Mouse (Mus musculus) gastrocnemius, postnatal 36 days (tissue): Measurements from ENCODE around the gene Akt1. TPM values are rescaled to one million over a fixed set of nuclear protein-coding genes. Genes with fewer than 3 reads are reported as not detected.
A peak's percentile ranks its signal among the peaks of the same experiment; 100 is the strongest.

Experiments
- DNase-seq, 2 experiments: peaks; one replicate each; pipeline ENCODE4 v3.0.0; 2022
- intact Hi-C: fragments of 180-260 bp; cut with DNase I; formaldehyde crosslinking; loops from one replicate; pipeline ENCODE4 v1.15.1; 2025
- total RNA-seq, 2 experiments: library from RNA; stranded (reverse); gene quantifications; 2 replicates each; pipeline ENCODE4 v1.2.3; 2021

The Akt1 gene
- total RNA-seq, 2 experiments from 2014 or later: 49.9 to 55.7 TPM

DNA sequence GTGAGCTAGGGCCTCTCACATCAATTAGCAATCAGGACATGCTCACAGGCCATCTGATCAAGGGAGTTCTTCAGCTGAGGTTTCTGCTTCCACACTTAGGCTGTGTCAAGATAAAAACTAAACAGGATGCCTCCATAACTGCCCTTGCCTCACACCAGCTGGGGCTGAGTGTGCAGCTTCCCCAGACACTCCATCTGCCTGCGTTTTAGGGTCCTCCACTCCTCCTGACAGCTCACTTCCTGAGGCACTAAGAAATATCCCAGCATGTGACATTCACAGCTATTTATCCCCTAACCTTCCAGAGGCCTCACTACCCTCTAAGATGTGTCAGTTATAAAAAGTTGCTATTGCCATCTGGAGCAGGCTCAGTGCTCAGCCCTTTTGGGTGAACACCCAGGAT is 43.2 kb downstream of the Akt1 start:
- intact Hi-C loops: no loop called here

DNA sequence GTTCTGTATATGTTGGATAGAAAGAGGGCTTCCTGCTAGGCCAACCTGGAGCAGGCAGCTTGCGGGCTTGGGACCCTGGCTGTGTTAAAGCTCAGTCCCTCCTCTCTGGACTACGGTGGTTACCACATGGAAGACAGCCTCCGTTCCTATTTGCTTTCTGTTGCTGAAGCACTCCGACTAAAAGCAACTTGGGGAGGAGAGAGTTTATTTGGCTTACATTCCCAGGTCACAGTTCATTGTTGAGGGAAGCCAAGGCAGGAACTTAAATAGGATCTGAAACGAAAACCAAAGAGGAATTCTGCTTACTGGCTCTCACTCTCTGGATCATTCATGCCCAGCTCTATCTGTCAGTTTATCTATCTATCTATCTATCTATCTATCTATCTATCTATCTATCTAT is 43.9 kb downstream of the Akt1 start:
- intact Hi-C loops: no loop called here
- DNase-seq: no peak

More for the DNA sequence above, 43.2 kb downstream of the Akt1 start:
- DNase-seq: no peak

DNA sequence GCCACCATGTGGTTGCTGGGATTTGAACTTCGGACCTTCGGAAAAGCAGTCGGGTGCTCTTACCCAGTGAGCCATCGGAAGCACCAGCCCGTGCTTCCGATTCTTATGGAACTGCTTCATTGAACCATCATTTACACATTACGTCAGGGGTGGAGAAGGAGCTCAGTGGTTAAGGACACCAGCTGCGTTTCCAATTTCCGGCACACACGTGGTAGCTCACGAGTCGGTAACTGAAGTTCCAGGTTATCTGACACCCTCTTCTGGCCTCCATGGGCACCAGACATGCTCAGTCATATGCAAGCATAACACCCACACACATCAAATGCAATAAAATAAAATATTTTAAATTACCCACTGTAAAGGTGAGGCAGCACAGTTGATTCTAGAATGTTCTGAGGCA is 44.7 kb downstream of the Akt1 start:
- intact Hi-C loops: no loop called here
- peak in 1 of 2 experiments; percentile 17 for DNase-seq

DNA sequence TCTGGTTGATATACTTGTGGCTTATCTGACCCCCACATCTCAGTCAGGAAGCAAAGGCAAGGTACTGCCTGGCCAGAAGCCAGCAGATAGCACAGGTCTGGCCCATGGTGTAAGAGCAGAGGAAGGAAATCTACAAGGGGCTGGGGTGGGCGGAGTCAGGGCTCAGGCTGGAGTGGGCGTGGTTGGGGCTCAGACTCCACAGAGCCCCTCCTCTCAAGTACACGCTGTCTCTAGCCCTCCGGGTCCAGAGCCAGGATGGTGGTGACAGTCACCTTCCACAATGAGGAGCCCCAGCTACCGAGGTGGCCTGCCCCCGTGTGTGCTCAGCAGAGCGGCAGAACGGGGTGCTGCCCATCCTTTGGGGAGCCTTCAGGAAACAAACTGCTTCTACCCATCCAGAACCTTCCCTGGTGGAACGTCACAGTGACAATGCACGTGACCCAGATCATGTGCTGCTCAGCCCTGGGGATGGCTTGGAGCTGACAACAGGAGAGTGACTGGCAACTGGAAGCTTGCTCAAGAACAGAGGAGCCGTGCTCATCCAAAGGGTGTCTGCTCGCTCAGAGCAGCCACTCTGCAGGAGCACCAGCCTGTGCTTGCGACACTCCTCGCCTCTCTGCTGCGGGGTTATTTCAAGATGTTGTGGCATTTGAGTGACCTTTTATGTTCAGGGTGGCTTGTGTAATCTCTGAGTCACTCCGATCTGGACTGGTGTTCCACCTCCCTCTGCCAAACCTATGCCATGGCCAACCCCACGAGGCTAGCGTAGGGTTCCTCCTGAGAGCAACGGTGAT is 45.6 kb downstream of the Akt1 start:
- DNase-seq: peak; percentile 64 to 66
- intact Hi-C loops: no loop called here

DNA sequence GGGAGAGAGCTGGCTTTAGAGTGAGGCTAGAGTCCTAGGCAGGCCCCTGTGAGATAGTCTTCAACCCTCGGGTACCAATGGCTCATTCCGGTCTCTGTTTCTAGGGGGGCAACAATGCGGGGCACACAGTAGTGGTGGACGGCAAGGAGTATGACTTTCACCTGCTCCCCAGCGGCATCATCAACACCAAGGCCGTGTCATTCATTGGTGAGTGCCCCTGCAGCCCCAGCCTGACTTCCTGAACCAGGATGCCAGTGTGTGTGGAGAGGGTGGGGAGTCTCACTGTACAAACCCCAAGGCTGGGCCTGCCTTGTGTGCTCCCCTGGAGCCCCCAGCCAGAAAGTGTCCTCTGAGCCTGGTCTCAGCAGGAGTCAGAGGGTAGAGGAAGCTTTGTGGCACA is 46.5 kb downstream of the Akt1 start:
- no peak for DNase-seq
- intact Hi-C loops: no loop called here

DNA sequence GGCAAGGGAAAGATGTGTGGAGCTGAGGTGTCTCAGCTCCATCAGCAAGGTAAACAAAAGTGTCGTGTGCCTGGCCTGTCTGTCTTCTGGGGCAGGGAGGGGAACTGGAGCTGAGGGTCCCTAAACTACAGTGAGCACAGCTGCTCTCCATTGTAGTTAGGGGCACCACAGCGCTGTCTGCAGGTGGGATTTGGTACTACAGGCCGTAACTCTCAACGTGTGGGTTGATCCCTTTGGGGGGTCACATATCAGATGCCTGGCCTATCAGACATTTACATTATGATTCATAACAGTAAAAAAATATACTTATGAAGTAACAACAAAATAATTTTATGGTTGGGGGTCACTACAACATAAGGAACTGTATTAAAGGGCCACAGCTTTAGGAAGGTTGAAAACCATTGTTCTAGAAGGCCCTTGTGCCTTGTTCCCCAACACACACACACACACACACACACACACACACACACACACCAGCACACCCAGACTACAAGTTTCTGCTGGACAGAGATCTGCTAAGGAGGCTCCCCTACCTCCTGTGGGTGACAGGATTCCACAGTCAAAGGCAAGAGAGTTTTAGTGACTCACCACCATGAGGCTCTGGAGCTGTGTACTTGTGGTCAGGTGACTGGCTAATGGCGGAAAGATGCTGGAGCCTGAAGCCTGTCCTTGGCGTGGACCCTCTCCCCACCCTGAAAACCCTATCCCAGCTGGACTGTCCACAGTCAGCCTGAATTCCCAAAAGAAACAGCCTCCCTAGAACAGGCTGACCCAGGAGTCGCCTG is 47.4 kb downstream of the Akt1 start:
- DNase-seq: peak in 1 of 2 experiments; percentile 20
- intact Hi-C loops: no loop called here

DNA sequence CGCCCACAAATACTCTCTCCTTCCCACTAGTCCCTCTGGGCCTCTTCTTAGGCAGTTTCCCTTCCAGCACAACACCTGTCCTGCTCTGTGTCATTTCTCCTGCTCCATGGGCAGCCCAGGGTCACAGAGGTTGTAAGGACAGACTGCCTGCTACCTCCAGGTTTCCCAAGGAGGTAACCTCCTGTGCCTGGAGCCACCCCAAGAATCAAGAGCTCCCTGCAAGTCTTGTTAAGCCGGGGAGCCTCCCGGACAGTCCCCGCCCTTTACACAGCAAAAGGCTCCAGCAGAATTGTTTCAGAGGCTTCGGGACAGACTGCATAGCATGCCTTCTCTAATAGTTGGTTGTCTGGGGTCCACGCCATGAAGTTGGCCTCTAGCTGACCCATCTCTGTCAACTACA is 48.2 kb downstream of the Akt1 start:
- intact Hi-C loops: no loop called here
- DNase-seq: peak in 1 of 2 experiments; percentile 28

DNA sequence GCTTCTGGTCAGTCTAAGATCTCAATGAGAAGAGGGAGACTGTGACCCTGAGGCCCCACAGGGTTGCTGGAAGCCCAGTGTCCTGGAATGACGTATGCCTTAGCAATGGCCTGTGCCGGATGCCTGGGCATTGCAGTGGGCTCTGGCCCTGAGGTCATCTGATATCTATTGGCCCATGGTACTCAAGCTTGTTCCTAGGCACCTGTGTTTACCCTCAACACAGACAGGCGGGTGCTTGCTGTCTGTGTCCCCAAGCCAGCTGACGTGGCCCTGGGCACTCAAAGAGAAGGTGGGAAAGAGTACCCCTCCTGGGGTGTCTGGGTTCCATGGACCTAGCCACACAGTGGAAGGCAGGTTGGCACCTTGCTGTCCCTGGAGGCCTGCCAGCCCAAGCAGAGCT is 49.0 kb downstream of the Akt1 start:
- intact Hi-C loops: no loop called here
- peak; percentile 36 to 45 for DNase-seq

DNA sequence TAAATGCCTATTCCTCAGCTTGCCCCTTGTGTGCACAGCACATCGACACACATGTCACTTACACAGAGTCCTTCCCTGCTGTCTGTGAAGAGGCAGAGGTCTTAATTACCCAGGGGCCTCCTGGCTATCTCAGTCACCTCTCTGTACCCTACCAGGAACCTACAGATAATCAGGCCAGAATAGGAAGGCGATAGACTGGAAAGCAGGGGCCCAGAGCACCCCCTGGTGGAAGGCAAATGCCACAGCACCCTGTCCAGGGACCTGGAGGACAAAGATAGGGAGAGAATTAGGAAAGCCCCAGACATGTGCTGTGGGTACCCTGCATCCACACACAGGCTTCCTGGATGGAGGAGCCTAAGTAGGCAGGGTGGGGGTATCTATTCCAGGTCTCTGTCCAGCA is 50.9 kb downstream of the Akt1 start:
- intact Hi-C loops: no loop called here
- peak; percentile 48 to 55 for DNase-seq

DNA sequence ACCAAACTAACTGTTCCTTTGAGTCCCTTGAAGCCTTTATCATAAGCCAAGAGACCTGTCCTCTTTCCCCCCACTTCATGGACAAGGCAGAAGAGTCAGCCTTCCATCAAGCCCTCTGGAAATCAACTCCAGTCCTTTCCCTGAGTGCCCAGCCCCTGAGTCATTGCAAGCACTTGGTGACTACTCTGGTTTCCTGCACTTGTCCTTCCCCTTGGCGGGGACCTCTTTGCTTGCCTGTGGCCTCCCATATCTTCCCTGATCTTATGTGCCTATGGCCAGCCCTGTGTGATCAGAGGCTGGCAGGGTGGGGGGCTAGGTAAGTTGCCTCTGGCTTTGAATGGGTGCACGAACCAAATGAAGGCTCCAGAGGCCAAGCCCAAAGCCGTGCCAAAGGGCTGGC is 52.8 kb downstream of the Akt1 start:
- DNase-seq: peak in 1 of 2 experiments; percentile 15
- intact Hi-C loops: no loop called here

DNA sequence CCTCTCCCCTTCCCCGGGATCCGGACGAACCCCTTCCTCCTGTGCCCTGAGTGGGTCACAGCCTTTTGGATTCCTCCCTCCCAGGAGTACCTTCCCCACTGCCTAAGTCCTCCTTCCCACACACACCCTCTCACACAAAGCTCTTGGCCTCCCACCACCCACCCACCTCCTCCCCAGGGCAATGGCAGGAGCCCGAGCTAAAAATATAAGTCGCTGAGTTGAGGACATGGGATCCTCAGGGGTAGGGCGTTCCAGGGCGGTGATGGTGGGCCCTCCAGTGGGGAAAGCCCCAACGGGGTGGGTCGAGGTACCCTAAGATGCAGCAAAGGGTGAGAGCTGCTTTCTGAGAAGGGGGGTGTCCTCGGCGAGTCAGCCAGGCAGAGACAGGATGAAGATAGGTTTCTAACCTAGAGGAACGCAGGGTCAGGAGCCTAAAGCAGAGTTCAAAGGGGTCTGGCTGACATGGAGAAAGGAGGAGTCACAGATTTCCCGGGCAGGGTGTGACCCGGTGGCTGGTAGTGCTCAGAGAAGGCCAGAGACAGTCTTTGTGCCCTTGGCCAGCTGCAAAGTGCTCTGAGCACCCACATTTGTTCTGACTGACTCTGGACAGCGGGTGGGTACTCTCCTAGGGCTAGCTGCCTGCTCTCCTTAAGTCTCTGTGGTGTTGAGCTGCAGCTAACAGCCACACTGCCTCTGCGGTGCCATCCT is 54.2 kb downstream of the Akt1 start:
- peak in 1 of 2 experiments; percentile 54 for DNase-seq
- intact Hi-C loops: no loop called here

DNA sequence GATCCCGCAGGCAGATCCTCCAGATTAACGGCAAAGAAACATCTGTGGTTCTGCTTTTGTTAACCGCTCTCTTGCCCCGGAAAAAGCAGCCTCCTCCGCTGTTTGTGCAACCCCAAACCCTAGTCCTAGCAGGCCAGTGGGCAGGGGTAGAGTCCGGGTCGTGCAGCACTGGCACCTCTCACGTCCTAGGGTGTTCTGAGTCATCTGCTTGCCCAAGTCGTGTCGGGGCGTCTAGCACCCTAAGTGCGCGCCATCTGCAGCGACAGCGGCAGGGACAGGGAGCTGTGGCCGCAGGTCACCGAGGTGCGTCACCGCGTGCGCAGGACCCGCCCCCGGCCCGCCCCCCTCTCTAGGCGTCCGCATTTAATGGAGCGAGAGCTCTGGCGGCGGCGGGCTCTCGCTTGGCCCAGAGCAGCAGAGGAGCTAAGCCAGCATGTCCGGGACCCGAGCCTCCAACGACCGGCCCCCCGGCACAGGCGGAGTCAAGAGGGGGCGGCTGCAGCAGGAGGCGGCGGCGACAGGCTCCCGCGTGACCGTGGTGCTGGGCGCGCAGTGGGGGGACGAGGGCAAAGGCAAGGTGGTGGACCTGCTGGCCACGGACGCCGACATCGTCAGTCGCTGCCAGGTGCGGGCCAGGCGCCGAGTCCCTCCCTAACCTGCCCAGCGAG is 54.9 kb downstream of the Akt1 start, which contains the start of gene Adssl1:
Gene Adssl1 (plus strand): TSS at position 360 of the 668 bp plus-strand sequence.
- DNase-seq: peak; percentile 54 to 68
- intact Hi-C loops: no loop called here

DNA sequence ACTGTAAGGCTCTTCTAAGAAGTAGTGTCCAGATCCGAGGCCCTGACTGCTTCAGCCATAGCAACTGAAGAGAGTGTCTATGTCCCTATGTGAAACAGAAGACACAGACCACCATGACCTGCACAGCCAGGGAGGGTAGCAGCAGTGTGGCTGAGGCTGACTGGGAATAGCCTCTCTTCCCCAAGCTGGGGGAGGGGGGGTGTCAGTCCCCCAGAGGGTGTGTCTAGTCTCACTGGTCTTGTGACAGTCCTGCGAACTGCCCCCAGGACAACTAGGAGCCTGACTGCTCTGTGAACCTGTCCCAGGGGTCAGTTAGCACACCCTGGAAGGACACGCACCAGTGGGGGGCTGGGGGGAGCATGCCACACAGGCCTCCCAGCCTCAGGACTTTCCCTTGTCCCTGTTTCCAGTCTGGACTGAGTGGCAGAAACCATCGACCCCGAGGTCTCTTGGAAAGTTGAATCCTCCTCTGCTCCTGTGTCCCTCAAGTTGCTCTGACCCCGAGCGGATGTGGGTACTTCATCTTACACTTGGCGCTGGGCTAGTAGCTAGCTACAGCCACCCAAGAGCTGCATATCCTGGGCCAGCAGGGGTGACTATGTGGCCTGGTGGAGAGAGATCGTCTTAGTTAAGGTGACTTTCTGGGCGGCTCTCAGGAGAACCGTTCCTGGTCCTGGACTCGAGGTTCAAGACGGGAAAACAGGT is 55.6 kb downstream of the Akt1 start:
- DNase-seq: peak in 1 of 2 experiments; percentile 66
- intact Hi-C loops: no loop called here

DNA sequence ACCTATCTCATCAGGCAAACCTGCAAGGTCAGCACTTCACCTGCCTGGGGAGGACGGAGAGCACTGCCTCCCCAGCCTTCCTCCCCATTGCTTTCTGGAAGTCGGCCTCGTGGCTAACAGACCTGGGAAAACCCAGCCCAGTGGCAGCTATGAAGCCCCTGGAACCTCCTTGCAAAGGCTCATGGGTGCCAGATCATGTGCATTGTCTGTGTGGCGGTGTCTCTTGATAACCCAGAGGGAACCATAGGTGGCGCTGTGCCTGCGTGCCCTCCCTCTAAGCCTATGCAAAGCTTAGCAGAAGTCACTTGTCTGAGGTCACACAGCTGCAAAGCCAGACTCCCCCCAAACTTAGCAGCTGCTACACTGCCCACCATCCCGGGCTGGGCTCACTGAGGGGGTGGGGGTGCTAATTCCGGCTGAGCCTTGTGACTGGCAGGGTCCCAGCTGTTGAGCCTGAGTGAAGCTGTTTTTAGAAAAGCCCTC is 56.7 kb downstream of the Akt1 start:
- intact Hi-C loops: no loop called here
- DNase-seq: peak; percentile 71 to 72

DNA sequence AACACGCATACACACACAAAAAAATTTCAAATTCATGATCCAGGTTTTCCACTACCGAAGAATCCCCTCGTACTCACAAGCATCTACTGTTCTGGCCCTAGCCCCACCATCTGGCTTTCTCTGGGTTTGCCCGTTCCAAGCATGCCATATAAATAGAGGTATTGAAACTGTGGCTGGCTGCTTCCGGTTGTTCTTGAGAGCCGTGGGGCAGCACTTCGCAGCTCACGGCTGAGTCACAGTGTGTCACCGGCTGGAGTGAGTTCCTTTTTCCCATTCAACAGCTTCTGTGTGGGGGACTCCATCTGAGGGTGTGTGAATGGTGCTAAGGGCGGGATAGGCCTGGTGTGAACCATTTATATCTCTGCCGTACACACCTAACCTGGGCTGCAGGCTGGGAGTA is 57.5 kb downstream of the Akt1 start:
- no peak for DNase-seq
- intact Hi-C loops: no loop called here

DNA sequence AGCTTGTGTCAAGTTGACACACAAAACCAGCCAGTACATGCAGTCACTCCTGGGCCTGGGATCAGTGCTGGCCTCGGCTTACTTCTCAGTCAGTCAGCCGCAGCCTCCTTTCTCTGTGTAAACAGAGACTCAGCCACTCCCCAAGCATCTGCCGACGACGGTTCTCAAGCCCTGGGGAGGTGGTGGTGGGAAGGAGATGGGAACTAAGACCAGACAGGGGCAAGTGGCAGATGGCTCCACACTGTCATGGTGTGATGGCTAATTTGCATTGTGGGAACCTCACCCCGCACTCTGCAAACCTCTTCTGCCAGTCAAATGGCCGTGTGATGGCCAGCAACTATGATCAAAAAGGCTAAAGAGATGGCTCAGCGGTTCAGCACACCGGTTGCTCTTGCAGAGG is 58.0 kb downstream of the Akt1 start:
- DNase-seq: no peak
- intact Hi-C loops: no loop called here

DNA sequence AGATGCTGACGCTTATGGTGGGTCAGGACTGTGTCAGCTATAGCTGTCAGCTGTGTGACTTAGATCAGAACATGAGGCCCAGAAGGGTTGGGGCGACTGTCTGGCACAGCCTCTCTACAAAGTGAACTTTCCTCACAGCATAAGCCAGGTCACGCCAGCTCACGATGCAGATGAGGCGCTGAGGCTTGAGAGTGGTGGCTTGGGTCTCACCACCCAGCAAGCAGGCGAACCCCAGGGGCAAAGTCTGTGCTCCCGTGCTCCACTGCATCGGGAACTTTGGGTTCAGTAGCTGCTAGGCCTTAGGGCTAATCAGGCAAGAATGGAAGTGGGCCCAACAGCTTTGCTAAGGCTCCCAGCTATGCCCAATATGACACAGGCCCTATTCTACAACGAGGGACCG is 65.7 kb downstream of the Akt1 start:
- DNase-seq: no peak
- intact Hi-C loops: no loop called here

DNA sequence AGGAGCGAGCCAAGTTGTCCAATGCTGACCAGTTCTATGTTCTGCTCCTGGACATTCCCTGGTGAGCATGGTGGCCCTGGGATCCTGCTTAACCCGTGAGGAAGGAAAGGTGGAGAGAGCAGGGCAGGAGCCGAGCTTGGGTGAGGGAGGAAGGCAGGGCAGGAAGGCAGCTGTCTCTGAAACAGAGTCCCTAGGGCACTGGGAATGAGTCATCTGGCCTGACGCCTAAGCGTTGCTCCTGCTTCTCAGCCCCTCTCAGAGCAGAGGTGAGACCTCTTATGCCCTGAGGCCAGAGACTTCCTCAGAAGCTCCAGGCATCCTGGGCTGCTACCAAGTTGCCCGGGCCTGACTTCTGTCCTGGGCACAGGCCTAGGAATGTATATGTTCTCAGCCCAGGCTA is 67.7 kb downstream of the Akt1 start:
- intact Hi-C loops: no loop called here
- peak in 1 of 2 experiments; percentile 23 for DNase-seq

DNA sequence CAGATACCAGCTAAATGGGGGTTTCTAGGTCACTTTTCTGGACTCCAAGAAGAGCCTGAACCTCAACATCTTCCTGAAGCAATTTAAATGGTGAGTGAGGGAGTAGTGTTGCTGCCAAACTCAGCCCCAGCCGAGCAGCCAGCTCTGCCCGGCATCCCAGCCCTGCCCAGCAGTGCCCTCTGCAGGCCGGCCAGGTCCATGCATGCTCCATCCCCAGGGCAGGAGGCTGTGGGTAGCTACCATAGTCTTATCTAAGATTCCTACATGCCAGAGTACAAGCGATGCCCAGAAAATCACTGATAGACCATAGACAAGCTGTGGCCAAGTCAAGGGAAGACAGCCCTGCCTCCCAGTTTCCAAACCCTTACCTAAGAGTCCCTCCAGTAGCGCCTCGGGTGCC is 68.9 kb downstream of the Akt1 start:
- peak; percentile 74 for DNase-seq
- intact Hi-C loops: loop anchor here (1.0 kb wide), 1 partner anchor 53 kb away; no protein-coding TSS in a partner anchor
